In the genomic region with DNA sequence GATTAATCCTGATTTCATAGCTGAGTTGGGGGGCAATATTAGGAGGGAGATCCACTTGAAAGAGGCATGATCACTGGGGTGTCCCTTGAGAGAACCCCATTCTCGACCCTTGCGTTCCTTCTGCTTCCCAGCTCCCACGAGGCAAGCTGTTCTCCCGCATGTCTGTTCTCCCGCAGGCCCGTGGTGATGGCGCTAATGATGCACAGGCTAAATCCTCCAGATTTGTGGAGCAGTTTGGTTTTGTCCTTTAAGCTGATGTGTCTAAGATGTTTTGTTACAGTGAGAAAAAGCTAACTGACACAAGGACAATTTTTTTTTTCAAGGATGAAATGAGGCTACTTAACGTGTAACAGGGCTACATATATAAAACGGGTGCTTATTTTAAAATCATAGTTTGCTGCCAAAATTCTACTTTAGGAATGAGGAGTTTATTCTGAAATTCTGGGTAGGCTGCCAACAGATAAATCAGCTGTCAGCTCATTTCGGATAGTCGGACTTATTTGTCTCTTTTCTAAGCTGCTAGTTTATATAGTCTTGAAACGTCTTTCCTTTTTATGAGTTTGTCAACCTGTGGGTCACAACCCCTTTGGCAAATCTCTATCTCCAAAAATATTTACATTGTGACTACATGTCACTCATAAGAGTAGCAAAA, we compare ENCODE assay signal across 28 mouse cellular contexts.
A peak's percentile ranks its signal among the peaks of the same experiment; 100 is the strongest.
DNase-seq lines count a peak whose midpoint lies in the region; ATAC-seq lines count a peak whose summit lies in the region.
"Had no signal": no experiment of that assay in that cellular context is flagged by ENCODE, and none has a peak within 500 bp of the region (broad histone marks: within the 10 kb centered on the region; RNA-seq: fewer than 3 reads in every experiment).

No protein-coding gene starts in this region.

- H3K27ac ChIP-seq in embryonic facial prominence, embryonic 14.5 days (replicated peaks; ENCODE audit: low read depth, low read length) = no peak overlapping the region
- H3K27ac ChIP-seq in embryonic facial prominence, embryonic 10.5 days (replicated peaks) = no peak overlapping the region
- no peak overlapping the region for H3K27ac ChIP-seq in kidney, embryonic 15.5 days
- H3K27ac ChIP-seq in lung, embryonic 16.5 days (ENCODE audit: low read length) = 0 out of 2 replicates have a peak overlapping the region, but pooled peaks have one; percentile 12
- H3K27ac ChIP-seq: gastrocnemius, adult 2 months; heart, adult 2 months; heart, embryonic 13.5 days; hindbrain, embryonic 14.5 days; layer of hippocampus, adult 2 months; left cerebral cortex, adult 2 months; limb, embryonic 13.5 days had no signal

- no peak overlapping the region for H3K4me3 ChIP-seq in embryonic facial prominence, embryonic 14.5 days (ENCODE audit: low read depth, low read length)
- H3K4me3 ChIP-seq in embryonic facial prominence, embryonic 10.5 days = no peak overlapping the region
- H3K4me3 ChIP-seq in kidney, embryonic 15.5 days (replicated peaks) = no peak overlapping the region
- H3K4me3 ChIP-seq in lung, embryonic 16.5 days (ENCODE audit: low read length) = no peak overlapping the region
- H3K4me3 ChIP-seq: gastrocnemius, adult 2 months; heart, adult 2 months; heart, embryonic 13.5 days; layer of hippocampus, adult 2 months; left cerebral cortex, adult 2 months; limb, embryonic 13.5 days had no signal

- peaks cover 4% of the 10 kb centered on the region; the same call in 1 of the 2 replicates for H3K9me3 ChIP-seq in embryonic facial prominence, embryonic 14.5 days (ENCODE audit: control insufficient read depth, low read length)
- H3K9me3 ChIP-seq in embryonic facial prominence, embryonic 10.5 days = peaks cover 10% of the 10 kb centered on the region; the same call in 1 of the 2 replicates
- H3K9me3 ChIP-seq in kidney, embryonic 15.5 days (replicated peaks) = peaks cover 8% of the 10 kb centered on the region; the same call in 1 of the 2 replicates
- H3K9me3 ChIP-seq in lung, embryonic 16.5 days (ENCODE audit: control insufficient read depth, low read length) = no peaks in the 10 kb centered on the region

- H3K9ac ChIP-seq in embryonic facial prominence, embryonic 14.5 days (ENCODE audit: low read depth, low read length) = no peak overlapping the region
- H3K9ac ChIP-seq in kidney, embryonic 15.5 days = no peak overlapping the region
- H3K9ac ChIP-seq in lung, embryonic 16.5 days (ENCODE audit: low read length) = no peak overlapping the region
- H3K9ac ChIP-seq: heart, embryonic 13.5 days; hindbrain, embryonic 14.5 days; limb, embryonic 13.5 days; liver, postnatal 0 days had no signal

- H3K4me1 ChIP-seq in embryonic facial prominence, embryonic 14.5 days (ENCODE audit: control insufficient read depth, insufficient read depth, low read length) = no peaks in the 10 kb centered on the region
- H3K4me1 ChIP-seq in embryonic facial prominence, embryonic 10.5 days = no peaks in the 10 kb centered on the region
- H3K4me1 ChIP-seq in kidney, embryonic 15.5 days = no peaks in the 10 kb centered on the region
- H3K4me1 ChIP-seq in lung, embryonic 16.5 days (replicated peaks; ENCODE audit: control insufficient read depth, insufficient read depth, low read length) = no peaks in the 10 kb centered on the region
- H3K4me1 ChIP-seq: heart, embryonic 13.5 days; limb, embryonic 13.5 days had no signal

- no peaks in the 10 kb centered on the region for H3K36me3 ChIP-seq in embryonic facial prominence, embryonic 14.5 days (ENCODE audit: control insufficient read depth, insufficient read depth, low read length)
- H3K36me3 ChIP-seq in embryonic facial prominence, embryonic 10.5 days (replicated peaks) = no peaks in the 10 kb centered on the region
- no peaks in the 10 kb centered on the region for H3K36me3 ChIP-seq in kidney, embryonic 15.5 days
- H3K36me3 ChIP-seq in lung, embryonic 16.5 days (ENCODE audit: control insufficient read depth, insufficient read depth, low read length) = no peaks in the 10 kb centered on the region
- H3K36me3 ChIP-seq: heart, embryonic 13.5 days; limb, embryonic 13.5 days had no signal

- no peak overlapping the region for H3K4me2 ChIP-seq in embryonic facial prominence, embryonic 14.5 days (ENCODE audit: low read depth, low read length)
- H3K4me2 ChIP-seq in kidney, embryonic 15.5 days = no peak overlapping the region
- H3K4me2 ChIP-seq in lung, embryonic 16.5 days (ENCODE audit: low read depth, low read length) = no peak overlapping the region
- H3K4me2 ChIP-seq: heart, embryonic 13.5 days; hindbrain, embryonic 14.5 days; limb, embryonic 13.5 days; liver, embryonic 11.5 days had no signal

- WGBS in embryonic facial prominence, embryonic 14.5 days = 74% methylated on average over 12 of the region's 12 CpGs
- 90% methylated on average over 12 of the region's 12 CpGs for WGBS in embryonic facial prominence, embryonic 10.5 days
- WGBS in kidney, embryonic 15.5 days = 66% methylated on average over 12 of the region's 12 CpGs
- 51% methylated on average over 12 of the region's 12 CpGs for WGBS in lung, embryonic 16.5 days

- H3K27me3 ChIP-seq in embryonic facial prominence, embryonic 14.5 days (replicated peaks; ENCODE audit: control insufficient read depth, insufficient read depth, low read length) = no peaks in the 10 kb centered on the region
- no peaks in the 10 kb centered on the region for H3K27me3 ChIP-seq in embryonic facial prominence, embryonic 10.5 days (replicated peaks; ENCODE audit: low read depth, poor library complexity, severe bottlenecking)
- H3K27me3 ChIP-seq in kidney, embryonic 15.5 days = no peaks in the 10 kb centered on the region
- no peaks in the 10 kb centered on the region for H3K27me3 ChIP-seq in lung, embryonic 16.5 days (ENCODE audit: control insufficient read depth, insufficient read depth, low read depth, low read length)
- H3K27me3 ChIP-seq: CH12.LX; heart, embryonic 13.5 days; limb, embryonic 13.5 days had no signal

- ATAC-seq in embryonic facial prominence, embryonic 14.5 days (ENCODE audit: low read depth) = no peak
- 0 out of 2 replicates have a peak, but pooled peaks have one; percentile 15 for ATAC-seq in kidney, embryonic 15.5 days (replicated peaks; ENCODE audit: low FRiP score)
- peak; percentile 76 for ATAC-seq in lung, embryonic 16.5 days (ENCODE audit: low read depth)
- ATAC-seq: intestine, postnatal 0 days; liver, postnatal 0 days had no signal

- peak; percentile 11 for DNase-seq in embryonic facial prominence, embryonic 14.5 days (ENCODE audit: low spot score)
- DNase-seq in embryonic facial prominence, embryonic 10.5 days (ENCODE audit: low spot score) = no peak
- no peak for DNase-seq in kidney, adult 9 months
- no peak for DNase-seq in lung, postnatal 25 days (ENCODE audit: low spot score)
- DNase-seq in telencephalon, adult 2 months (ENCODE audit: low read depth, low spot score) = peak; percentile 15
- DNase-seq in left cerebral cortex, adult 9 months (ENCODE audit: low spot score in 2 of 2) = no peak
- DNase-seq: adrenal gland, adult 8-10 months; cerebellum, adult 8-10 months; cerebellum, postnatal 25 days; gastrocnemius, adult 2 months; gastrocnemius, postnatal 36 days; heart, adult 2 months; heart, postnatal 10 days; kidney, postnatal 14 days; liver, postnatal 0 days; midbrain, embryonic 14.5 days; thymus, adult 2 months; thymus, postnatal 36 days had no signal

Comparison
In these comparisons a context has a peak if more than half of its experiments do, and no peak if none do; other contexts are left out.
1. DNase-seq: peak in embryonic facial prominence, embryonic 14.5 days (single experiment) and telencephalon, adult 2 months (single experiment); none in embryonic facial prominence, embryonic 10.5 days (single experiment), kidney, adult 9 months (single experiment), lung, postnatal 25 days (single experiment) and left cerebral cortex, adult 9 months (0 of 2).